In the genomic region with DNA sequence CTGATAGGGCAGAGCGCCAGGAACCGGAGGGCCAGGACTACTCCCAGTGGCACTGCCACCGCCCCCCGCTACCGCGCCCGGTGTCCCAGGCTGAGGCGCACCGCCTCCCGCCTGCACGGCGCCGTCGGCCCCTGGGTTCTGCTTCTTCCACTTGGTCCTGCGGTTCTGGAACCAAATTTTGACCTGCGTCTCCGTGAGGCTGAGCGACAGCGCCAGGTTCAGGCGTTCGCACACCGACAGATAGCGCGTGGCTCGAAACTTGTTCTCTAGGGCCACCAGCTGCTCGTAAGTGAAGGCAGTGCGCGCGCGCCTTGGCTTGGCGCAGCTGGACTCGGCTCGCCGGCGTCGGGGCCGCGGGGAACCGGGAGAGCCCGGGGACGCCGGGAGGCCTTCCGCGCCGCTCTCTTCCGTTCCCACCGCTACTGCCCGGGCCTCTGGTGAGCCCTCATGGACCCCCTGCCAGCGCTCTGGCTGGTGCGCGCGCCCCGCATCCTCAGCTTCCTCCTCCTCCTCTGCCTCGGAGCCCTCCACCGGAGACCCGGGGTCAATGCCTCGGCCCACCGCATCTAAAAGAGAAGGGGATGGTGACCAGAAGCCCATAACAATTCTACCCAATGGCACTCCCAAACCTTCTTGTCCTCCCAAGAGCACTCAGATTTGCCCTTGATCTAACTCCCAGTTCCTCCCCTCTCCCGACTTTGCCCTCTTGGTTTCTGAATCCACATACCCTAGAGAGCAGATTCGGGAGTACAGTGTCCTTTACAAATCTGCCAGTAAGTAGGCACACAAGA, we compare ENCODE assay signal across 8 mouse cellular contexts. TPM values are rescaled to one million over a fixed set of nuclear protein-coding genes. Genes with fewer than 3 reads are reported as not detected.
DNase-seq lines count a peak whose midpoint lies in the region; ATAC-seq lines count a peak whose summit lies in the region.

No protein-coding gene starts in this region.

- peak overlapping the region; percentile 96 for H3K4me2 ChIP-seq in heart, embryonic 11.5 days
- peak overlapping the region; percentile 82 for H3K4me2 ChIP-seq in forebrain, embryonic 16.5 days (ENCODE audit: low read length)
- H3K4me2 ChIP-seq in limb, embryonic 13.5 days (replicated peaks) = peak overlapping the region; percentile 93
- peak overlapping the region; percentile 79 for H3K4me2 ChIP-seq in neural tube, embryonic 13.5 days

- no peaks in the 10 kb centered on the region for H3K36me3 ChIP-seq in heart, embryonic 11.5 days (ENCODE audit: control insufficient read depth, insufficient read depth, low read length)
- no peaks in the 10 kb centered on the region for H3K36me3 ChIP-seq in forebrain, embryonic 16.5 days (ENCODE audit: control insufficient read depth, insufficient read depth)
- no peaks in the 10 kb centered on the region for H3K36me3 ChIP-seq in limb, embryonic 13.5 days
- H3K36me3 ChIP-seq in neural tube, embryonic 13.5 days = no peaks in the 10 kb centered on the region

- peaks cover 14% of the 10 kb centered on the region; the same call in 1 of the 2 replicates for H3K4me1 ChIP-seq in heart, embryonic 11.5 days (ENCODE audit: control insufficient read depth, insufficient read depth, low read length)
- H3K4me1 ChIP-seq in forebrain, embryonic 16.5 days (replicated peaks; ENCODE audit: control insufficient read depth, insufficient read depth, low read length) = peaks cover 26% of the 10 kb centered on the region
- peaks cover 36% of the 10 kb centered on the region for H3K4me1 ChIP-seq in limb, embryonic 13.5 days
- peaks cover 45% of the 10 kb centered on the region for H3K4me1 ChIP-seq in neural tube, embryonic 13.5 days (replicated peaks)

- H3K4me3 ChIP-seq in heart, embryonic 11.5 days (ENCODE audit: low read depth, low read length) = peak overlapping the region; percentile 59
- peak overlapping the region; percentile 46 for H3K4me3 ChIP-seq in forebrain, embryonic 16.5 days (replicated peaks; ENCODE audit: low read length)
- peak overlapping the region; percentile 54 for H3K4me3 ChIP-seq in limb, embryonic 13.5 days
- H3K4me3 ChIP-seq in neural tube, embryonic 13.5 days = peak overlapping the region; percentile 45

- no peak for ATAC-seq in heart, embryonic 11.5 days (replicated peaks; ENCODE audit: insufficient number of reproducible peaks, low FRiP score, low TSS enrichment)
- no peak for ATAC-seq in forebrain, embryonic 16.5 days
- no peak for ATAC-seq in limb, embryonic 13.5 days (ENCODE audit: low FRiP score, low read depth)
- ATAC-seq in neural tube, embryonic 13.5 days (ENCODE audit: low read depth) = peak; percentile 48

- no peak for DNase-seq in heart, adult 11 months
- peak; percentile 46 for DNase-seq in R1 (ENCODE audit: low read depth, low spot score)
- DNase-seq in frontal cortex, adult 2 months (ENCODE audit: extremely low spot score in 1 of 2, low spot score in 1 of 2) = no peak
- DNase-seq in thymus, postnatal 10 days (ENCODE audit: low spot score in 2 of 2) = no peak

- H3K27ac ChIP-seq in heart, embryonic 11.5 days (ENCODE audit: low read depth, low read length) = no peak overlapping the region
- no peak overlapping the region for H3K27ac ChIP-seq in forebrain, embryonic 16.5 days (ENCODE audit: low read length)
- H3K27ac ChIP-seq in limb, embryonic 13.5 days = no peak overlapping the region
- H3K27ac ChIP-seq in neural tube, embryonic 13.5 days (replicated peaks) = no peak overlapping the region

- H3K9me3 ChIP-seq in heart, embryonic 11.5 days (replicated peaks; ENCODE audit: control insufficient read depth, low read length) = no peaks in the 10 kb centered on the region
- H3K9me3 ChIP-seq in forebrain, embryonic 16.5 days (ENCODE audit: control insufficient read depth, low read length) = no peaks in the 10 kb centered on the region
- no peaks in the 10 kb centered on the region for H3K9me3 ChIP-seq in limb, embryonic 13.5 days
- no peaks in the 10 kb centered on the region for H3K9me3 ChIP-seq in neural tube, embryonic 13.5 days

- WGBS in heart, embryonic 11.5 days (ENCODE audit: insufficient replicate concordance) = under 1% methylated on average over 58 of the region's 60 CpGs
- WGBS in forebrain, embryonic 16.5 days = 0% methylated on average over 52 of the region's 60 CpGs
- WGBS in limb, embryonic 13.5 days = under 1% methylated on average over 52 of the region's 60 CpGs
- under 1% methylated on average over 57 of the region's 60 CpGs for WGBS in neural tube, embryonic 13.5 days

- peaks cover 68% of the 10 kb centered on the region for H3K27me3 ChIP-seq in heart, embryonic 11.5 days (ENCODE audit: control insufficient read depth, insufficient read depth, low read length)
- H3K27me3 ChIP-seq in forebrain, embryonic 16.5 days (replicated peaks; ENCODE audit: control insufficient read depth, insufficient read depth, low read length) = peaks cover 69% of the 10 kb centered on the region
- H3K27me3 ChIP-seq in limb, embryonic 13.5 days = peaks cover 81% of the 10 kb centered on the region
- peaks cover 80% of the 10 kb centered on the region for H3K27me3 ChIP-seq in neural tube, embryonic 13.5 days

- H3K9ac ChIP-seq in heart, embryonic 11.5 days (ENCODE audit: low read depth, low read length) = 0 out of 2 replicates have a peak overlapping the region, but pooled peaks have one; percentile 18
- H3K9ac ChIP-seq in forebrain, embryonic 16.5 days (replicated peaks; ENCODE audit: low read depth, low read length) = peak overlapping the region; percentile 39; the same call in 1 of the 2 replicates
- peak overlapping the region; percentile 62 for H3K9ac ChIP-seq in limb, embryonic 13.5 days
- H3K9ac ChIP-seq in neural tube, embryonic 13.5 days = peak overlapping the region; percentile 61

RNA-seq across cellular contexts. Expression of a gene that starts 2.0 kb away (rescaled TPM):
- 0.04 TPM in 1 of 2 replicates, not detected in the other for polyA plus RNA-seq in heart, embryonic 11.5 days (2014; fragmentation: Nextera tagmentation; extraction: Ambion mirVana)
- polyA plus RNA-seq in forebrain, embryonic 16.5 days (2015; fragmentation: Nextera tagmentation; extraction: Ambion mirVana) = 0.11 TPM in 1 of 2 replicates, not detected in the other
- polyA plus RNA-seq in limb, embryonic 13.5 days (2015; fragmentation: Nextera tagmentation; extraction: Ambion mirVana) = 0.08 and 0.10 TPM in 2 replicates
- polyA plus RNA-seq in neural tube, embryonic 13.5 days (2015; fragmentation: Nextera tagmentation; extraction: Ambion mirVana) = 0.61 and 1.5 TPM in 2 replicates
- polyA plus RNA-seq in frontal cortex, adult 2 months (2012; rRNA removed) = 0.10 and 0.13 TPM in 2 replicates

RNA-seq across cellular contexts. Expression of a gene that starts 13.0 kb away (rescaled TPM):
- polyA plus RNA-seq in heart, embryonic 11.5 days (2014; fragmentation: Nextera tagmentation; extraction: Ambion mirVana) = 21.2 and 21.9 TPM in 2 replicates
- 26.4 and 31.2 TPM in 2 replicates for polyA plus RNA-seq in forebrain, embryonic 16.5 days (2015; fragmentation: Nextera tagmentation; extraction: Ambion mirVana)
- polyA plus RNA-seq in limb, embryonic 13.5 days (2015; fragmentation: Nextera tagmentation; extraction: Ambion mirVana) = 21.7 and 22.6 TPM in 2 replicates
- 27.8 and 32.1 TPM in 2 replicates for polyA plus RNA-seq in neural tube, embryonic 13.5 days (2015; fragmentation: Nextera tagmentation; extraction: Ambion mirVana)
- polyA plus RNA-seq in frontal cortex, adult 2 months (2012; rRNA removed) = 29.0 and 29.2 TPM in 2 replicates

RNA-seq across cellular contexts. Expression of a gene that starts 21.2 kb away (rescaled TPM):
- polyA plus RNA-seq in heart, embryonic 11.5 days (2014; fragmentation: Nextera tagmentation; extraction: Ambion mirVana) = 162 and 186 TPM in 2 replicates
- polyA plus RNA-seq in forebrain, embryonic 16.5 days (2015; fragmentation: Nextera tagmentation; extraction: Ambion mirVana) = 111 and 133 TPM in 2 replicates
- 214 TPM in 2 replicates for polyA plus RNA-seq in limb, embryonic 13.5 days (2015; fragmentation: Nextera tagmentation; extraction: Ambion mirVana)
- 90.2 and 97.7 TPM in 2 replicates for polyA plus RNA-seq in neural tube, embryonic 13.5 days (2015; fragmentation: Nextera tagmentation; extraction: Ambion mirVana)
- polyA plus RNA-seq in frontal cortex, adult 2 months (2012; rRNA removed) = 82.3 and 97.4 TPM in 2 replicates
